Mouse (Mus musculus) stomach, postnatal 0 days (tissue): ENCODE data around the gene Dab1. TPM values are rescaled to one million over a fixed set of nuclear protein-coding genes. Genes with fewer than 3 reads are reported as not detected.

Source experiments
- ATAC-seq: fragments of 200-750 bp; cut with Nextera tagmentation; 2 replicates; pipeline ENCODE4 v1.8.0; 2017; ENCODE audit not compliant: low FRiP score, low TSS enrichment
- DNase-seq: peaks from one replicate; pipeline ENCODE4 v3.0.0-alpha.2; 2016; ENCODE audit warnings: low spot score
- H3K27ac ChIP-seq: fragments of 300-500 bp; sonication (generic); replicated peaks from 2 replicates; pipeline ENCODE4 v1.5.1; 2014; ENCODE audit warnings: mild to moderate bottlenecking, control low read depth
- H3K27me3 ChIP-seq: fragments of 300-500 bp; sonication (generic); 2 replicates; pipeline ENCODE4 v1.6.1; 2014; ENCODE audit warnings: low read length; ENCODE audit not compliant: control insufficient read depth, insufficient read depth
- H3K36me3 ChIP-seq: fragments of 300-500 bp; sonication (generic); 2 replicates; pipeline ENCODE4 v1.6.1; 2014; ENCODE audit warnings: low read length, mixed read lengths; ENCODE audit not compliant: control insufficient read depth, insufficient read depth
- H3K4me1 ChIP-seq: fragments of 300-500 bp; sonication (generic); replicated peaks from 2 replicates; pipeline ENCODE4 v1.6.1; 2014; ENCODE audit warnings: antibody characterized with exemption; ENCODE audit not compliant: control insufficient read depth, insufficient read depth
- H3K4me2 ChIP-seq: fragments of 300-500 bp; sonication (generic); replicated peaks from 2 replicates; pipeline ENCODE4 v1.6.1; 2014; ENCODE audit warnings: low read depth, mild to moderate bottlenecking, control low read depth, moderate library complexity
- H3K4me3 ChIP-seq: fragments of 300-500 bp; sonication (generic); 2 replicates; pipeline ENCODE4 v1.5.1; 2014; ENCODE audit warnings: low read depth, low read length, control low read depth
- H3K9ac ChIP-seq: fragments of 300-500 bp; sonication (generic); 2 replicates; pipeline ENCODE4 v1.6.1; 2014; ENCODE audit warnings: mild to moderate bottlenecking, low read length, control low read depth, mixed read lengths
- H3K9me3 ChIP-seq: fragments of 300-500 bp; sonication (generic); 2 replicates; pipeline ENCODE4 v1.6.1; 2016; ENCODE audit warnings: low read length; ENCODE audit not compliant: control insufficient read depth
- CTCF ChIP-seq: IDR thresholded peaks from 2 replicates; pipeline ENCODE4 v1.5.1; 2016; ENCODE audit warnings: antibody characterized with exemption, low read depth, mild to moderate bottlenecking, moderate library complexity
- EP300 ChIP-seq: optimal IDR thresholded peaks from 2 replicates; pipeline ENCODE3; 2016; ENCODE audit warnings: antibody characterized with exemption
- WGBS: fragments of 180-500 bp; shearing (Covaris S2); extraction: QIAGEN DNeasy Blood & Tissue Kit; methylation state at CpG from one replicate; pipeline ENCODE4 v1.1.7; 2014; 5-methylcytosine and 5-hydroxymethylcytosine counted together
- polyA plus RNA-seq: library from polyadenylated mRNA; unstranded; fragments of >200 nt; fragmentation: Nextera tagmentation; extraction: Ambion mirVana; gene quantifications from 2 replicates; pipeline ENCODE4 v1.2.1, GENCODE M21; 2015

Dab1 gene
- polyA plus RNA-seq, 1 experiment from 2014 or later = 7.4 TPM

- TF ChIP-seq EP300 (no peak), CTCF (no peak)
- no peaks in the 10 kb centered on the region for H3K4me1 ChIP-seq
- no peaks in the 10 kb centered on the region for H3K9me3 ChIP-seq
- no peak overlapping the region for H3K4me3 ChIP-seq
- no peak overlapping the region for H3K27ac ChIP-seq
- no peaks in the 10 kb centered on the region for H3K27me3 ChIP-seq
- ATAC-seq (no peak), DNase-seq (no peak)
- H3K4me2 ChIP-seq = no peak overlapping the region
- no peak overlapping the region for H3K9ac ChIP-seq
- 40% methylated on average over 1 of the region's 1 CpGs for WGBS
- H3K36me3 ChIP-seq = no peaks in the 10 kb centered on the region
Measured at GRCm38 (mm10) chr4:103677195-103677594, 58.0 kb downstream of the Dab1 start.

GRCm38 (mm10) chr4:103678501-103678900 is 59.3 kb downstream of the Dab1 start:
- no peaks in the 10 kb centered on the region for H3K27me3 ChIP-seq
- H3K27ac ChIP-seq = no peak overlapping the region
- TF ChIP-seq CTCF (no peak), EP300 (no peak)
- 72% methylated on average over 6 of the region's 6 CpGs for whole genome bisulfite sequencing
- H3K4me1 ChIP-seq = no peaks in the 10 kb centered on the region
- H3K36me3 ChIP-seq = no peaks in the 10 kb centered on the region
- no peak overlapping the region for H3K4me2 ChIP-seq
- no peaks in the 10 kb centered on the region for H3K9me3 ChIP-seq
- no peak for ATAC-seq
- no peak overlapping the region for H3K9ac ChIP-seq
- no peak overlapping the region for H3K4me3 ChIP-seq
- no peak for DNase-seq

GRCm38 (mm10) chr4:103685136-103685535 is 66.0 kb downstream of the Dab1 start:
- no peak overlapping the region for H3K9ac ChIP-seq
- no peaks in the 10 kb centered on the region for H3K9me3 ChIP-seq
- TF ChIP-seq EP300 (no peak), CTCF (no peak)
- no peak for ATAC-seq
- 71% methylated on average over 4 of the region's 4 CpGs for WGBS
- no peaks in the 10 kb centered on the region for H3K36me3 ChIP-seq
- no peak overlapping the region for H3K4me2 ChIP-seq
- H3K27ac ChIP-seq = no peak overlapping the region
- H3K4me3 ChIP-seq = no peak overlapping the region
- no peaks in the 10 kb centered on the region for H3K4me1 ChIP-seq
- DNase-seq = no peak
- H3K27me3 ChIP-seq = no peaks in the 10 kb centered on the region

GRCm38 (mm10) chr4:103691717-103692116 is 72.6 kb downstream of the Dab1 start:
- no peak overlapping the region for H3K9ac ChIP-seq
- no peaks in the 10 kb centered on the region for H3K9me3 ChIP-seq
- 46% methylated on average over 3 of the region's 3 CpGs for WGBS
- H3K36me3 ChIP-seq = no peaks in the 10 kb centered on the region
- H3K27me3 ChIP-seq = no peaks in the 10 kb centered on the region
- H3K4me3 ChIP-seq = no peak overlapping the region
- no peaks in the 10 kb centered on the region for H3K4me1 ChIP-seq
- H3K27ac ChIP-seq = no peak overlapping the region
- DNase-seq (no peak), ATAC-seq (no peak)
- no peak overlapping the region for H3K4me2 ChIP-seq
- no peak for TF ChIP-seq EP300
- peak; percentile 60 for TF ChIP-seq CTCF

GRCm38 (mm10) chr4:103699755-103700154 is 80.6 kb downstream of the Dab1 start:
- DNase-seq (no peak), ATAC-seq (no peak)
- Histone ChIP-seq H3K9ac (no peak overlapping the region), H3K27me3 (no peaks in the 10 kb centered on the region), H3K4me3 (no peak overlapping the region), H3K36me3 (no peaks in the 10 kb centered on the region), H3K27ac (no peak overlapping the region), H3K4me1 (no peaks in the 10 kb centered on the region), H3K9me3 (no peaks in the 10 kb centered on the region), H3K4me2 (no peak overlapping the region)
- 46% methylated on average over 4 of the region's 4 CpGs for WGBS
- TF ChIP-seq EP300 (no peak), CTCF (no peak)

GRCm38 (mm10) chr4:103700392-103700791 is 81.2 kb downstream of the Dab1 start:
- ATAC-seq = no peak
- H3K27me3 ChIP-seq = no peaks in the 10 kb centered on the region
- 45% methylated on average over 6 of the region's 6 CpGs for WGBS
- TF ChIP-seq CTCF = no peak
- TF ChIP-seq EP300 = no peak
- H3K36me3 ChIP-seq = no peaks in the 10 kb centered on the region
- H3K4me3 ChIP-seq = no peak overlapping the region
- no peaks in the 10 kb centered on the region for H3K9me3 ChIP-seq
- no peak overlapping the region for H3K27ac ChIP-seq
- DNase-seq = no peak
- no peak overlapping the region for H3K9ac ChIP-seq
- H3K4me1 ChIP-seq = no peaks in the 10 kb centered on the region
- H3K4me2 ChIP-seq = no peak overlapping the region
